Mouse (Mus musculus) kidney, postnatal 36 days (tissue): ENCODE results near the gene Ccdc184.

Experiments
- DNase-seq, 2 experiments: peaks; one replicate each; pipeline ENCODE4 v3.0.0; 2021 to 2022; ENCODE audit warnings: mixed read lengths in 2 of 2

The Ccdc184 gene

DNA sequence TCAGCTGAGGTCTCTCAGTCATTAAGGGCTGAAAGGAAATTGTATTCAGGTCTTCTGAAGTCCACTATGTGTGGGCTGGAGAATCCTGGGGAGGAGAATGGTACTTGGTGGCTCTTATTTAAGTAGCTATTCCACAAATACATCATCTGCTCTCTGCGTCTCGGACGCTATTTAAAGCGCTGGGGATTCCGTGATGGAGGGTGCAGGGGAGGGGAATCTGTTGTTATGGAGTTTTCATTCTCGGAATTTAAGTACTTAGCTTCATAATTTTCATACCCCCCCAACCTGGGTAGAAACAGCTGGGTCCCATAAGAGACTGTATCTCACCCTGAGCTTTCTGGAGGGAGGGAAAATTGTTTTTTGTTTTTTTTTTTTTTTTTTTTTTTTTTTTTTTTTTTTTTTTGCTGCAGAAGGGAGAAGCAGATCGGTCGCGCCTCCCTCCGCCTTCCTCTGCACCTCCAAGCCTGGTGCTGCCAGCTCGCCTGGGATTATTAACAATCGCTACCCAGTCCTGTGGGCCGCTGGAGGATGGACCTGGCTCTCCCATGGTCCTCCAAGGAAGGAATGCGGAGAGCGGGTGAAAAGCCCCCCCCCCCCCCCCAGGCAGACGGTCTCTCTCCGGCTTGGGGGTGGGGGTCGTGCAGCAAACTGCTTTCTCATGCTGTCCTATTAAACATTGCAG is at the start of gene Ccdc184:
Gene Ccdc184, plus strand, starts transcription at position 196 of the 682 bp plus-strand sequence.
- no peak for DNase-seq

DNA sequence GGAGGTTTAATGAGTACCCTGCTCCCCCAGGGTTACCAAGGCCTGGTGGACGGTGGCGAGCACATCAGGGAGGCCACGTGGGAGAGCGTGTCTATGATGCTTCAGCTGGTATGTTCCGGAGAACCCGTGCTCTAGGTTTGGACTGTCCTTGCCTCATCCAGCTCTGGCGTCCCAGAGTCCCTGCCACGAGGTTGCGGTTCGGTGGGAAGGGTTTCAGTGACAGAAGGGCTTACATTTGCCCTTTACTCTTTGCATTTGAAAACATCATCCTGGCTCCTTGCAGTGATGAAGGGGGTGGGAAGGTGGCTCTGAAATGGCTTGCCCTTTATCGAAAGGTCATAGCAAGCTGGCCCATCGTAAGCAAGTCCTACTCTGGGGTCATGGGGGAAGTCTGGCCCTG is 47.6 kb upstream of the Ccdc184 start:
- DNase-seq = no peak

DNA sequence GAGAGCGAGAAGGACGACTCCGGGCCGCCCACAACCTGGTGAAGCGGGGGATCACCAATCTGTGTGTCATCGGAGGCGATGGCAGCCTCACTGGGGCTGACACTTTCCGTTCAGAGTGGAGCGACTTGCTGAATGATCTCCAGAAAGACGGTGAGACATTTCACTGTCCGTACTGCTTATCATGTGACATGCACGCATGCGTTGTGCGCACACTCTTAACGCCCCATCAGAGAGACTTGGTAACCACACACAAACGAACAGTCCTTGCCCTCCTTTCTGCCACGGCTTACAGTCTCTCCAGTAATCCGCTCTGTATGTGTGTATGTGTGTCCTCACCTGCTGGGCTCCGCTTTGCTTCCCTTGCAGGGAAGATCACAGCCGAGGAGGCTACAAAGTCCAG is 46.1 kb upstream of the Ccdc184 start:
- no peak for DNase-seq

DNA sequence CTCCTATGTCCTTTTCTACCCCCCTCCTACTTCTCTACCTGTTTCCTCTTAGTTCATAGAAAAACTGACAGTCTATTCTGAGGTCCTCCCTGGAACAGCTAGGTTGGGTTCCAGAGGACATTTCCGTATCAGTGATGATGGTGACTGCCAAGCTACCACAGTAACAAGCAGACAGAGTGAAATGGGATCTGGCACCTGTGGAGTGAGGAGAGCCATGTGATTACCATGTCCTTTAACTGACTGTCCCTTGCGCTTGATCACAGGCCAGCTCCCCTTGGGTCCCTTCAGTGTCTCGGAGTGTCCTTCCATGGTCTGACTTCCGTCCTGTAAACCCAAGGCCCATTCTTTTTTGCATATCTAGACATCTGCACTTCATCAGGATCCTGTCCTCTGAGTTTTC is 36.0 kb upstream of the Ccdc184 start:
- DNase-seq = no peak

DNA sequence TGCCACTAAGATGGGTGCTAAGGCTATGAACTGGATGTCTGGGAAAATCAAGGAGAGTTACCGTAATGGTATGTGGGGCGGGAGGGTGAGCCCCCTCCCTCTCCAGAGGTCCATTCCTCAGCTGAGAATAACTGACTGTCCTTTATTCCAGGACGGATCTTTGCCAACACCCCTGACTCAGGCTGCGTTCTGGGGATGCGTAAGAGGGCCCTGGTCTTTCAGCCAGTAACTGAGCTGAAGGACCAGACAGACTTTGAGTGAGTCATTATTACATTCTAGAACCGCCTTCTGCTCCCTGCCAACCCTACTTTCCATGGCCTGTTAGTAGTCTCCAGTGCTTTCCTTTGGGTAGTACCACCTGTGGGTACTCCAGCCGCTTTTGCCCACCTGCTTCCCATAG is 35.5 kb upstream of the Ccdc184 start:
- DNase-seq = no peak

DNA sequence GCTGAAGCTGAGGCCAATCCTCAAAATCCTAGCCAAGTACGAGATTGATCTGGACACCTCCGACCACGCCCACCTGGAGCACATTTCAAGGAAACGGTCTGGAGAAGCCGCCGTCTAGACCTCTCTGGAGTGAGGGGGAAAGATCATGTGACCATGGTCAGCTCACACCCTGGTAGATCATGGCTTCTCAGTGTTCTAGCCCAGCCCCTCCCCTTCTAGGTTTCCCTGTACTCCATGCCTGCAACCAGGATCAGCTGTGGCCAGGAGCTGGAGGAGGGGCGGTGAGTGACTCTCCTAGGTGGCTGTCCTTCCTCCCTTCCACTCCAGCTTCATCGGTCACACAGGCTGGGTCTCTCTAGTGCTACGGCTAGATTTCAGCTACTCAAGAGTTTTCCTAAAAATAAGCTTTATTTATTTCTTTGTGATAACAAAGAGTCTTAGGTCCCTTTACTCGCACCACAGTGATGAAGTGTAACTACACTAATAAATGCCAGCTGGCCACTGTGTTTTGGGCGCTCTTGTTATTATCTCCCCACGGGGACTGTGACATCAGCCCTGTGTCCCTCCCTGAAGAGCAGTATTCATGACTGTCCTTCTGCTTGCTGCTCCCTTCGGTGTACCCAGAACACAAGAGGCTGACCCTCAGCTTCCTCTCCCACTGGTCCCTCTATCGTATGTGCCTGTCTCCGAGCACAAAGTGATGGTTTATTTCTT is 34.9 kb upstream of the Ccdc184 start:
- DNase-seq = no peak

DNA sequence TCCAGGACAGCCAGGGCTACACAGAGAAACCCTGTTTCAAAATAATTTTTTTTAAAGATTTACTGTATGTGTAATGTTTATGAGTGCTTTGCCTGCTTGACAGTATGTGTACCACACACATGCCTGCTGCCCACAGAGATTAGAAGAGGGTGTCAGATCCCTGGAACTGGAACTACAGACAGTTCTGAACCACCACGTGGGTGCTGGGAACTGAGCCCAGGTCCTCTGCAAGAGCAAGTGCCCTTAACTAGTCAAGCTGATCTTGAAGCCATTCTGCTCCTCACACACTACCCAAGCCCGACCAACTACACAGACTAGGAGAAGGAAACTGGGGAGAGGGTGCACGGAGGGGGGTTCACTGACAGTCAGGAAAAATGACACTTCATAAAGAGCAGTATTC is 33.5 kb upstream of the Ccdc184 start:
- no peak for DNase-seq

DNA sequence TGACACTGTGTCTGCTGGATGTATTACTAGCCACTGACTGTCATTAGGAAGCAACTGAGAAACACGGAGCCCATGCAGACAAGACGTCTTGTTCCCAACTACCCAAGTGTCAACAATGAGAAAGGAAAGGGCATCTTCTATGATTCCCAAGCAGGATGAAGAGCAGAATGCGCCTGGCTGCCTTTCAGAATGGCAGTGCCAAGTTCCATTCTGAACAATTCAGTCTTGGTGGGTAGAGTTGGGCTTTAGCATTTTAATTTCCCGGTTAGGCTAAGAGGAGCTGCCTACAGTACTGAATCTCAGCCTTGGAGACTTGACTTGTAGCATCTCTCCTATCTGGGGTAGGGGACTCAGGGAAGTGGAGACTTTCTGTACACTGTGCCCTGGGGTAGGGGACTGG is 32.9 kb upstream of the Ccdc184 start:
- no peak for DNase-seq

DNA sequence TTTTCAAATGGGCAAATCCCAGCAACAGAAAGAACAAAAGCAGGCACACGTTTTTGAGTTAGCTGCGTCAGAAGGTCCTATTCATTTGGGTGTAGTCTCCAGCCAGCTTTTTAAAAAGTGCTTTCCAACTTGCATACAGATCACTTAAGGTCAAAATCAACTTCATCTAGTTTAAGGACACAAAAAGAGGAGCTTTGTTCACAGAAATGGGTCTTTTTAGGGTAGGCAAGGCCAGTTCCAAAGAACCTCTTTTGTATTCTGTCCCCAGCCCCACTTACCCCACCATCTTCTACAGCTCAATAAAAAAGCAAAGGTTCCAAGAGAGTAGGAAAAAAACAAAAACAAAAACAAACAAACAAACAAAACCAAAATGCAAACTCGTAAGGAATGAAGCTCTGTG is 32.3 kb upstream of the Ccdc184 start:
- DNase-seq = no peak

DNA sequence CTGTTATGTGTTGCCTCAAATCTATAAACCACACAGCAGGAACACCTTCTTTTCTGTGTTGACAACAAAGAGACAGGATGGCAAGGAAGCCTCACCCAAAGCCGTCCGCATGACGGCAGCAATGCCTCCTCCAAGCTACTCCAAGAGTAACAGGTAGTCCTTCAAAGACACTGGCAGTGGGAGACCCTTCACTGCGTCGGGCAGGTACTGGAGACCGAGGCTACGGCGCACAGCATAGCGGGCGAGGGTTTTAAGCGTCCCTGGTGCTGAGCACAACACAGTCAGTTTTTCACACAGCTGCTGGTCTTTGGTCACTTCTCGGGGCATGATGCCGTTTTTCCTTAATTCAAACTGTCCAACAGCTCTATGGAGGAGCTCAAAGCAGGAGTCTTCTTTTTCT is 31.3 kb upstream of the Ccdc184 start:
- DNase-seq = no peak

DNA sequence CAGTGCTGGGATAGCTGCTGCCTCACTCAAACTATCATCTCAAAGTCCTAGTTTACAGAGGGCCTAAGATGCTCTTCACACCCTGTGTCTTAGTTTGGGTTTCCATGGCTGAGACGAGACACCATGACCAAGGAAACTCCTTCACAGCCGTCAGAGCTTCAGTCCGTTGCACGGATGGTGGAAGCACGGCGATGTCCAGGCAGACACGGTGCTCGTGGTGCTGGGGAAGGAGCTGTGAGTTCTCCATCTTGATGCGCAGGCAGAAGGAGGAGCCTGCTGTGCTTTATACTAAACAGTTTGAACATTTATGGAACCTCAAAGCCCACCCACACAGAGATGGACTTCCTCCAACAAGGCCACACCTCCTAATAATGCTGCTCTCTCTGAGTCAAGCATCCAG is 30.1 kb upstream of the Ccdc184 start:
- DNase-seq = no peak

DNA sequence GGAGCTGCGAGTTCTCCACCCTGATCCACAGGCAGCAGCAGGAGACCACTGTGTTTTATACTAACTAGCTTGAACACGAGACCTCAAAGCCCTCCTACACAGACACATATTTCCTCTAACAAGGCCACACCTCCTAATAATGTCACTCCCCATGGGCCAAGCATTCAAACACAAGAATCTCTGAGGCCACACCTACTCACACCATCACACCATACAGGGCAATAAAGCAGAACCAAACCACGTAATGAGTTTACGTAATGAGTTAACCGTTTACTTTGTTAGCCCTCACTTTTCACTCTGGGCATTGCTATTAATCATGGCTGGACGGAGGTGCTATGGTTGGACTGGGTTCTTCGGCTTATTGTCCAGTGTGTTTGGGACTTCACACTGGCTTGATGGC is 27.2 kb upstream of the Ccdc184 start:
- DNase-seq = peak in 1 of 2 experiments; percentile 7

DNA sequence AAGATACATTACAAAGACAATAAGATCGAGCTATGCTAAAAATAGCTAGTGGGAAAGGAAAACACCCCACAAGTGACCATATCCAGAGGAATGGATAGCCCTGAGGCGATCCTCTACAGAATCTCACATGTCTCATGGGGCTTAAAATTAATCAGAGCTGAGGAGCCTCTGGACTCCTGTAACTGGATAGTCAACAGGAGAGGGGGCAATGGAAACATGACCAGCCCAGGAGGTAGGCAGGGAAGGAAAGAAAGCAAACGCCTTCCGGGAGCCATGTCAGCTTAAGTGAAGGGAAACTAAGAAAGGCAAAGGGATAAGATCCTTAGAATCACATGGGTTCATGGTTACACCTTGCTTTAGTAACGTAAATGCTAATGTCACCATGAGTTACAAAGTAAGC is 26.1 kb upstream of the Ccdc184 start:
- DNase-seq = no peak

DNA sequence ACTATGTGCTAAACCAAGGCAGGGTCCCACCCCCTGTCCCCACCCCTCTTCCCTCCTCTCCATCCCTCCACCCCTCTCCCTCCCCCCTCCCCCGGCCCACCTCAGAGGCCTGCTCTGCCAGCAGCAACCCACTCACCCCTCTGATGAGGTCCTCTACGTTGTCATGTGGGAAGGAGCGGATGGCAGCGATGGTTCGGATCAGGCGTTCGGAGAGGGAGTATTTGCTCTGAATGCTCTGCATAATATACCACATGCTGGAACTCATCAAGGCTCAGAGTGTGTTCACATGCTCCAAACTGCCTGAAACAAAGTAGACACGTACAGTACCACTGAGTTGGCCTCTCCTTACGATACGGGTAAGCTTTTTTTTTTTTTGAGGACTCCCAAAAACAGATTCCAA is 24.4 kb upstream of the Ccdc184 start:
- no peak for DNase-seq

DNA sequence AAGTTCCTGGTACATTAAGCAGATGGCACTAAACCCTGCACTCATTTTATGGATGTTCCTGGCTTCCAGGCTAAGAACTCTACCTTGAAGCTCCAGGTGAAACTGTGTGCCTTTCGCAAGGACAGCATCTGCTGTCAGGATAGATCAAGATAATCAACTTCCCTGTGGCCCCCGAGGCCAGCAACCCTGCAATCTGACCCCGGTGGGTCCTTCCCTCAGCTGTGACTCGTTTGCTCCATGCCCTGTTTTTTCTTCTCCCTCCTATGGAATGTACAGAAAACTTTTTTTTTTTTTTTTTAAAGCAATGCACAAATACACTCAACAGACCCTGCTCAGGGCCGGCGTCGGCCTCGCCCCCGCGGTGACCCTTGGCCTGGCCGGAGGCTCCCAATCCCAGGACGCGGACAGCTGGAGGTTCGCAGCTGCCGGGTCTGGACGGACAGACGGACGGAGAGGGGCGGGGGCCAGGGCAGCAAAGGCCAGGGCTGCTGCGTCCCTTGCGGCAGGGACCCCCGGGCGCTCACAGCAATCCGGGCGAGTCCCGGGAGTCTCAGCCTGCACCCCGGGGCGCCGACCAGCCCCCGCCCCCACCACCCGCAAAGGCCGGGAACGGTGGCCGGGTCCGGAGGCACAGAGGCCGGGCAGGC is 22.0 kb upstream of the Ccdc184 start:
- DNase-seq = peak in 1 of 2 experiments; percentile 60

DNA sequence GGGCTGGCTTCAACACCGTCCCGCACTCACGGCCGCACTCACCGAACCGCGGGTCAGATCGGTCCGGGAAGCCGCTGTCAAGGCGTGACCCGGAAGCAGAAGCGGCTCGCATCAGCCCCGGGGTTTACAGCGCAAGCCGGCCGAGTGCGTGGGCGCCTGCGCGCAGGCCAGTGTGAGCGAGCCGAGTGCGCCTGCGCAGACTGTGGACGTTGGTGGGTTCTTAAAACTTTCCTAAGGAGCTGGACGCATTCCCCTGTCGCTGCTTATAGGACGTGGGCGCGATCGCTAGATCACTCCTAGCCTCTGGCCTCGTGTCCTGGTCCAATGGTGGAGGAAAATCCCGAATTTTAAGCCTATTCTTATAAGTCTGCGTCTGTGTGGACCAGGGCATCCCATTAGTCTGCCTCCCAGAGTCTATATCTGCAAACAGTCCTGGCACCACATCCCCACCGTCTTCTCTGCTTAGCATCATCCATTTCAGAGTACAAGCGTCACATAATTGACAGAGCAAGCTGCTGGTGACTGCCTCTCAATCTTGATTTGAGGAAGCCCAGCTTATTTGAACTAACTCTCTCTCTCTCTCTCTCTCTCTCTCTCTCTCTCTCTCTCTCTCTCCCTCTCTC is 21.3 kb upstream of the Ccdc184 start:
- peak; percentile 94 to 97 for DNase-seq

DNA sequence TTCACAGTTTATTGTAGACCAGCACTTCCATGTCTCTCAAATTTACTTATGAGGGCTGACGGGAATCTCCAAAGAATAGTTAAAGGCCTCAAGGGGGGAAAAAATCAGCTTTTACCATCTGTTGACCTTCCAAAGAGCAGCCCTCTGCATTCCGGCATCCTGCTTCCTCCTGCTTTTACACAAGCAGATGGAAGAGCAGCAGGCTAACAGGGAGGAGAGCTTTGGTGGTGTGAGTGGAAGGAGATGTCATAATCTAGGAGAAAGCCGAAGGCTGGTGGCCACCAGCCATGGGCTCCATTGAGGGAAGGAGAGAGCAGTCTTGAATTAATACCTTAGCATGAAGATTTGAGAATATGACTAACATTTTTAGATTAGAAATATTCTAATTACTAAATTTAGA is 18.6 kb upstream of the Ccdc184 start:
- no peak for DNase-seq

DNA sequence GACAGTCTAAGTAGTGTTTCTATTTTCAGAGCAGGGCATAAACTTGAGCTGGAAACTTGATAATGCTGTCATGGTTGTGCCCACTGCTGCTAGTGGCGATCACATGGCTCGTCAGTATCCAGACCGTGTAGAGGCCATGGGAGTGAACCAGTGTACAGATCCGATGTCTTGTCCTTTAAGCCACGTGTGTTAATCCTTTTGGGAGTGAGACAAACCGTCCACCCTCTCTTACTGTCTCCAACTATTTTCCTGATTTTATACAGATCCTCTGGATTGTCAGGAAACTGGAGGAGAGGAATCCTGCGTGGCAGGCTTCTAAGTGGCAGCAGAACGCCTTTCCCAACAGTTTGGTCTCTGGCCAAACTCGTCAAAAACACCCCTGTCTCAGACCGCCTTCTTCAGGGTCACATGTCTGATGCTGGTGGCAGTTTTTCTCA is 17.8 kb upstream of the Ccdc184 start:
- DNase-seq = no peak

DNA sequence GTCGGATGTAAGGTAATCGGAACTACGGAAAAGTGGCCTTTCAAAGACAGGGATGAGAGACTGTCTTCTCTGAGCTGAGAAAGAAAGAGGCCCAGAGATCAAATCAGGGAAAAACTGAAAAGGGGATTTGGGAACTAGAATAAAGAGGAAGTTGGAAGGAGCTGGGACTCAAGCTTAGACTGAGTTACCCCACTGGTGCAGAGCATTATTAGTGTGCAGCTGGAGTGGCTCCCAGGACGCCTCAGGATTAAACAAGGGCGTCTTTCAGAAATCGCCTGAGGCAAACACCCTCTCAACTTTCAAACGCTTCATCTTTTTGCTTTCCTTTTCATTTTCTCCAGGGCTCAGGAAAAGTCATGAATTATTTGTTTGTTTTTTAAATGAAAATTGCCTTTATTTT is 14.0 kb upstream of the Ccdc184 start:
- DNase-seq = no peak

DNA sequence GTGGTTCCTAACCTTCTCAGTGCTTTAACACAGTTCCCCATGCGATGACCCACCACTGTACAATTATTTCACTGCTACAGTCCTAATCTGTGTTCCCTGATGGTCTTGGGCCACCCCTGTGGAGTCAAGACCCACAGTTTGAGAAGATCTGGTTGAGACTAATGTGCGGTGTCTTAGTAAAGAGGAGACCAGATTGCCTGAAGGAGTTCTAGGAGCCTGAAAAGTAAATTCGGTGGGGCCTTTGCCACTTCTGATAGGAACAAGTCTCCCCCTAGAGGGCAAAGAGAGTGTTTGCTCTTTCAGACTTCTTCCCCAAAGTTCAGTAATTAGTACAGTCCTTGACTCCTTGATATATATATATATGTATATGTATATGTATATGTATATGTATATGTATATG is 13.3 kb upstream of the Ccdc184 start:
- DNase-seq = peak; percentile 19 to 28

DNA sequence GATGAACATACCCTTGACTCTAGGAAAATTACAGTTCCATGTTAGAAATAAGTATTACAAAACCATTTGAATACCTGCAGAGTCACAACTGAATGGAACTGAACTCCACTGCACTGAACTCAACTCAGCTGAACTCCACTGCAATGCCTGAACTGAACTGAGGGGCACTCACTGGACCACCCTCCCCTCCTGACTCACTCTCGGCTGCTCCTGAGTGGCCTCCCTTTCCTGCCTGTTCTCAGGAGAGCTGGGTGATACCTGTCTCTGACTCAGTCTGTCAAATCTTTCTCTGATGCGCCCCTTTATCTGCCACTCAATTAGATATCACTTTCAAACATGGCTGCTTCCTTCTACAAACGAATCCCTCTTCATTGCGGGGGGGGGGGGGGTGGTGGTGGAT is 12.8 kb upstream of the Ccdc184 start:
- DNase-seq = no peak

DNA sequence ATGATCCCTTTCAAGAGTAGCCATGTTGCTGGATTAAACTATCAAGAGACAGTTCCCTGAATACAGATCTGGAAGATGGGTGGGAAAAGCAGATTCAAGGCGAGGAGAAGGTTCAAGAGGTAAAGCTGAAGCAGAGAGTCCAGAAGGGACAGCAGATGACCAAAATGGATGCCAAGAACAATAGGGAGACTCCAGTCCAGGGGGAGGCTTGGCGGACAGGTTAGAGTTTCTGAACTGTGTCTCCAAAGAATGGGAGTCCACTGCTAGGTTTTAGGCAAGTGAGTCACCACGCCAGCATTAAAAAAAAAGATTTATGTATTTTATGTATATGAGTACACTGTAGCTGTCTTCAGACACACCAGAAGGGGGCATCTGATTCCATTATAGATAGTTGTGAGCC is 12.3 kb upstream of the Ccdc184 start:
- no peak for DNase-seq

DNA sequence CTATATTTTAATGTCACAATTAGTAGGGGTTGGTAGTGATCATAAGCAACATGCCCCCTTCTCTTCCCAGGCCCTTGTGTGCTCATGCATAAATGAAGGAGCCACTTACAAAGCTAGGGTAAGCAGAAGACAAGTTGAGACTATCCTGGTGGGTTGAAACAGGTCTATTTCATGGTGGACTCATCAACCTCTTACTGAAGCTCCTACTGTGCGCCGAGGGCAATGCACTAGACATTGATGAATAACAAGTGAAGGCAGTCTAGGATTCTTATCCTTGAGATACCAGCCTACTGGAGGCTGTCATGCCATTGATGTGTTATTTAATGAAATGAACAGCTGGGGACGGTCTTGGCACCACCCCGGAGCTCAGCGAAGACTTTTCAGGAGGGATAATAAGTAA is 11.7 kb upstream of the Ccdc184 start:
- no peak for DNase-seq

DNA sequence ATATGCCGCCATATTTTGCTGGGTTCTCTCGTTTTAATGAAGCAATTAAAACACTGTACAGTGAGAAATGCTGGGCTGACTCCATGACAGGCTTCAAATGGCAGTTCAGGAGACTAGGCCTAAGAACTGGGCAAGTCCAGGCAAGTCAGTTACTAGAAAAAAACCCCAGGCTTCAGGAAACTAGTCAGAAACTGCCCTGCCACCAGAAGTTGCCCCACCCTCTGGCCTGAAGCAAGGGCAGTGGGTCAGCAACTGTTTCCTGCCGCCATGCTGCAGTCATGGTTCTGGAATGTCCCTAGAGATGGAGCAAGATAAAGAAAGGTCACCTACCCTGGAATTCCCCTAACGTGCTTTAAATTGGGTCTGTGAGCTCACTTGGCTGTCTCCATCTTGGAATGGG is 11.0 kb upstream of the Ccdc184 start:
- peak; percentile 13 to 29 for DNase-seq
